Mouse (Mus musculus): ENCODE measurements around the gene Sec14l3. TPM values are rescaled to one million over a fixed set of nuclear protein-coding genes. Genes with fewer than 3 reads are reported as not detected.

Gene Sec14l3
- polyA plus RNA-seq, 1 experiment: not detected

DNA sequence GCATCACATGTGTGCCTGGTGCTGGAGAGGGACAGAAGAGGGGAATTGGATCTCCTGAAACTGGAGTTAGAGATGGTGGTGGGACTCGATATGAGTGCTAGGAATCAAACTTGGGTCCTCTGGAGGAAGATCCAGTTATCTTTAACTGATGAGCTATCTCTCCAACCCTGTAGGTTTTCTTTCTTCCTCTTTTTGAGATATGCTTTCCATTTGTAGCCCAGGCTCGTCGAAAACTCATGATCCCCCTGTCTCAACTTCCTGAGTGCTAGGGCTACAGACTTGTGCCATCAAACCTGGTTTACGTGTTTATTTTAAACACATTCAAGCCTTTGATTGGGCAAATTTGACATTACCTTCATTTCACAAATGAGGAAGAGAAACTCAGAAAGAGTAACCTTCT, 30.5 kb upstream of the Sec14l3 start:
- no peak overlapping the region for H3K27ac ChIP-seq (ENCODE audit: insufficient read depth, low read depth, low read length)
- no peak overlapping the region for H3K4me3 ChIP-seq (ENCODE audit: insufficient read depth, low read length)
- H3K4me1 ChIP-seq (ENCODE audit: control insufficient read depth, insufficient read depth, low read length): 0 out of 2 replicates have a peak, but pooled peaks cover 2% of the 10 kb centered on the region
- TF ChIP-seq POLR2A (IDR thresholded peaks at IDR 0.05; ENCODE audit: borderline replicate concordance, low read depth, low read length): no peak
- no peak for TF ChIP-seq CTCF (IDR thresholded peaks at IDR 0.05; ENCODE audit: low read depth, low read length)

DNA sequence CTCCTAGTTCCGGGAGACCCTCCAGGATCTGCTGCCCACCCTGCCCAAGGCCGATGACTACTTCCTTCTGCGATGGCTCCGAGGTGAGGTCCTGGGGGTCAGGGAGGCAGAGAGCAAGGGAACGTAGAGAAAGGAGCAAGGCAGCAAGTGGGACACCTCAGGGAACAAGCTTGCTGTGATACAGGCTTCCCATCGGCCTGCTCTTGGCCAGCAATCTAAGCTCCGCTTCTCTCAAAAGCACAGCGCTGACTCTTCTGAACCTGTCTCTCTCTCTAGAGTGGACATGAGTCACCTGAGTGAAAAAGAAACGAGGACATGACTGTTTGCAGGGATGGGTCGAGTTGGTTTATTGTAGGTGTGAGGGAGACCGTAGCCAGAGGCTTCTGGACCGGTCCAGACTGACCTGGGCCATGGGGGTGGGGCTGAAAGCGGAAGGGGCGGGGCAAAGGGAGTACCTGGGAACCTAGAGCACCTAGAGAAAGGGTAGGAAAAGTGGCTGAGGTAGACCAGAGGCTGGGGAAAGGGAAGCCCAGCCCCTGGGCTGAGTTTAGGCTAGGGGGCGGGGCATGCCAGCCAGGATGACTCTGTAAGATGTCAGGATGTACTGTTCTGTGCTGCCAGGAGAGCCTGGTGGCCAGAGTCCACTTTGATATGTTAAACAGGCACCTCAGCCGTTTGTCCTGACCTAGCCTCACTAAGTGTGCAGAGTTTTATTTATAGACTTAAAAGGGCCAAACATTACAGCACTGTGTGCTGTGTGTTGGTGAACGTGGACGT, 29.3 kb upstream of the Sec14l3 start:
- Histone ChIP-seq H3K27ac (ENCODE audit: insufficient read depth, low read depth, low read length) (no peak overlapping the region), H3K4me1 (ENCODE audit: control insufficient read depth, insufficient read depth, low read length) (0 out of 2 replicates have a peak, but pooled peaks cover 2% of the 10 kb centered on the region), H3K4me3 (ENCODE audit: insufficient read depth, low read length) (no peak overlapping the region)
- TF ChIP-seq CTCF (IDR thresholded peaks at IDR 0.05; ENCODE audit: low read depth, low read length): no peak
- TF ChIP-seq POLR2A (IDR thresholded peaks at IDR 0.05; ENCODE audit: borderline replicate concordance, low read depth, low read length): no peak

DNA sequence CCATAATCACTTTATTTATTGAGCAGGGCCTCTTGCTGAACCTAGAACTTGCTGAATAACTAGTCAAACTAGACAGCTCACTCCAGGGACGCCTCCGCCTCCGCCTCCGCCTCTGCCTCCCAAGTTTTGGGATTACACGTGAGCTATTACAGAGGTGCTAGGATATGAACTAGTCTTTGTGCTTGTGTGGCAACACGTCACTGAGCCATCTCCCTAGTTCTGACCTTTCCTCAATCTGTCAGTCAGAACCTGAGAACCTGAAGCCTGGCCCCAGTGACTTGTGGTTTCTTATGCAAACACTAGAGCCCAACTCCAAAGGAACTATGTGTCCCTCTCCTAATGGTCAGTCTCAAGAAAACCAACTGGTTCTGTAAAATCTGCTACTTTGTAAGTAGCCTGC, 28.7 kb upstream of the Sec14l3 start:
- TF ChIP-seq CTCF (IDR thresholded peaks at IDR 0.05; ENCODE audit: low read depth, low read length): no peak
- TF ChIP-seq POLR2A (IDR thresholded peaks at IDR 0.05; ENCODE audit: borderline replicate concordance, low read depth, low read length): no peak
- no peak overlapping the region for H3K27ac ChIP-seq (ENCODE audit: insufficient read depth, low read depth, low read length)
- H3K4me1 ChIP-seq (ENCODE audit: control insufficient read depth, insufficient read depth, low read length): 0 out of 2 replicates have a peak, but pooled peaks cover 2% of the 10 kb centered on the region
- H3K4me3 ChIP-seq (ENCODE audit: insufficient read depth, low read length): no peak overlapping the region

DNA sequence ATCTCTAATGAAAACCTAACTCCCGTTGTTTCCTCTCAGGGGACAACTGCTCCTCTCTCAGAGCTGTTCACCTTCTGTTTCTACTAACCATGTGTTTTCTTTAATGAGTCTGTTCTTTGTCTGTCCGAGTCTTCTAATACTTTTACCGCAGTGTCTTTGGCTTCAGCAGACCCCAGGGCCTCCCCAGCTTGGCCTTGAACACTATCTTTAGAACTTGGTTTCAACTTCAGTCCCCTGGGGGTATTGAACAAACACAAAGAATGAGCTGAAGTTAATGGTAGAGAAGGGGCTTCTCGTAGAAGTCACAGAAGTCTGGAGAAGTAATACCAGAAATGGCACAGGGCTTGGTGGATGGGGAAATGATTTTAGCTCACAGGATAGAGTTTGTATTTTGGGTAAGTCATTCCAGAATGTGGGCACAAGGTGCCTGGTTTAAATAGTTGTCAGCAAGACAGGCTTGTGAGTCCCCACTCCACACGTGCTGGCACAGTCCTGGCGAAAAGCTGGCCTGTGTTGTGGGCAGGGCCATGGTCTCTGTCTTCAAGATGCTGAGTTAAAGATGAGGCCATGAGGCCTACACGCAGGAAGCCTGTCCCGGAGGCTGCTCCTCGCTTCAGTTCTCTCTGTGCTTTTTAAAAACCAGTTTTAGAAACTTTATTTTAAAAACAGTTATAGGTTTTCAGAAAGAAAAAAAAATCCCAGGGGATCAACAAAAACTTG, 28.1 kb upstream of the Sec14l3 start:
- H3K4me1 ChIP-seq (ENCODE audit: control insufficient read depth, insufficient read depth, low read length): 0 out of 2 replicates have a peak, but pooled peaks cover 2% of the 10 kb centered on the region
- no peak overlapping the region for H3K27ac ChIP-seq (ENCODE audit: insufficient read depth, low read depth, low read length)
- TF ChIP-seq POLR2A (IDR thresholded peaks at IDR 0.05; ENCODE audit: borderline replicate concordance, low read depth, low read length) (no peak), CTCF (IDR thresholded peaks at IDR 0.05; ENCODE audit: low read depth, low read length) (no peak)
- no peak overlapping the region for H3K4me3 ChIP-seq (ENCODE audit: insufficient read depth, low read length)

DNA sequence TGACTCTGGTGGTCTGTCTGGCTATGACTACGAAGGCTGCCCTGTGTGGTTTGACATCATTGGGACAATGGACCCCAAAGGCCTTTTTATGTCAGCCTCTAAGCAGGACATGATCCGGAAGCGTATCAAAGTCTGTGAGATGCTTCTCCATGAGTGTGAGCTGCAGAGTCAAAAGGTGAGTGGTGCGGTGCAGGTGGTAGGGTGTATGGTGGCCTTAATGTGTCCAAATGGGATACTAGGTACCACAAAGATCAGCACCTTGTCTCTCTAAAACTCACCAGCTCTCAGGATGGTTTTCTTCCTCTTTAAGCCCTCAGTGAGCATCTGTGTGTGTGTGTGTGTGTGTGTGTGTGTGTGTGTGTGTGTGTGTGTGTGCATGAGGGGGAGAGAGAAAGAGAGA, 24.7 kb upstream of the Sec14l3 start:
- TF ChIP-seq CTCF (IDR thresholded peaks at IDR 0.05; ENCODE audit: low read depth, low read length): no peak
- no peak for TF ChIP-seq POLR2A (IDR thresholded peaks at IDR 0.05; ENCODE audit: borderline replicate concordance, low read depth, low read length)
- no peak overlapping the region for H3K4me3 ChIP-seq (ENCODE audit: insufficient read depth, low read length)
- H3K27ac ChIP-seq (ENCODE audit: insufficient read depth, low read depth, low read length): no peak overlapping the region
- no peaks in the 10 kb centered on the region for H3K4me1 ChIP-seq (ENCODE audit: control insufficient read depth, insufficient read depth, low read length)

DNA sequence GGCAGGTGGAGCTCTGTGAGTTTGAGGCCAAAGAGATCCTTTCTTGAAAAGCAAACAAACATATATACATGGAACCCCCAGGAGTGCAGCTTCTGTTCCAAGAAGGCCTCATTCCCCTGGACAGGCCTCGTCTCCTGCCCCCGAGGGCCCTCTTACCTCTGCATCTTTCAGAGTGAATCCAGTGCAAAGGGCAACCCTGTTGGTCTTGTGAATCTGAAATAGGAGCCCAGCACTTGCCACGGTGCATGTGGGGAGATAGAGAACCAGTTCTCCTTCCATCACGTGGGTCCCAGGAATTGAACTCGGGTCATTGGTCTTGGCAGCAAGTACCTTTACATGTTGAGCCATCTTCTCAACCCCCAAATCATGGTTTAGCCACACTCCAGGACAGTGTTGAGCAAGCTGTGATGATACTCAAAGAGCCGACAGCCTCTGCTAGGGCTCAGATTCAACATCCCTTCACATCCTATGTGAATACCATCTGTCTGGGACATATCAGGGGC, 23.5 kb upstream of the Sec14l3 start:
- Histone ChIP-seq H3K27ac (ENCODE audit: insufficient read depth, low read depth, low read length) (no peak overlapping the region), H3K4me1 (ENCODE audit: control insufficient read depth, insufficient read depth, low read length) (no peaks in the 10 kb centered on the region), H3K4me3 (ENCODE audit: insufficient read depth, low read length) (no peak overlapping the region)
- no peak for TF ChIP-seq CTCF (IDR thresholded peaks at IDR 0.05; ENCODE audit: low read depth, low read length)
- TF ChIP-seq POLR2A (IDR thresholded peaks at IDR 0.05; ENCODE audit: borderline replicate concordance, low read depth, low read length): no peak

DNA sequence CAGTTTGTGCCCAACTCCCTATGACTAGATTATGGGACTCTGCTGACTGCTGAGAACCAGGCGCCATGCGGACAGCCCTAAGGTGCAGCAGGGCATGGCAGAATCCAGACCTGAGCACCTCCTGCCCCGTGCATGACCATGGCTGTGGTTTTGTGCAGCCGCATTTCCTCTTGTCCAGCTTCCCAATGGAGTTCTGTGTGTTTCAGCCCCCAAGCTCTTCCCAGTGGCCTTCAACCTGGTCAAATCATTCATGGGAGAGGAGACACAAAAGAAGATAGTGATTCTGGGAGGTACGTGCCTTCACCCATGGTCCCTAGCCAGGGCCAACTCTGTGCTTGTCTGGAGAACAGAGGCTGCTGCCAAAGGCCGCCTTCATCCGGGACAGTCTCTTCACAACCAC, 21.6 kb upstream of the Sec14l3 start:
- TF ChIP-seq CTCF (IDR thresholded peaks at IDR 0.05; ENCODE audit: low read depth, low read length) (no peak), POLR2A (IDR thresholded peaks at IDR 0.05; ENCODE audit: borderline replicate concordance, low read depth, low read length) (no peak)
- H3K27ac ChIP-seq (ENCODE audit: insufficient read depth, low read depth, low read length): no peak overlapping the region
- H3K4me3 ChIP-seq (ENCODE audit: insufficient read depth, low read length): no peak overlapping the region
- no peaks in the 10 kb centered on the region for H3K4me1 ChIP-seq (ENCODE audit: control insufficient read depth, insufficient read depth, low read length)

DNA sequence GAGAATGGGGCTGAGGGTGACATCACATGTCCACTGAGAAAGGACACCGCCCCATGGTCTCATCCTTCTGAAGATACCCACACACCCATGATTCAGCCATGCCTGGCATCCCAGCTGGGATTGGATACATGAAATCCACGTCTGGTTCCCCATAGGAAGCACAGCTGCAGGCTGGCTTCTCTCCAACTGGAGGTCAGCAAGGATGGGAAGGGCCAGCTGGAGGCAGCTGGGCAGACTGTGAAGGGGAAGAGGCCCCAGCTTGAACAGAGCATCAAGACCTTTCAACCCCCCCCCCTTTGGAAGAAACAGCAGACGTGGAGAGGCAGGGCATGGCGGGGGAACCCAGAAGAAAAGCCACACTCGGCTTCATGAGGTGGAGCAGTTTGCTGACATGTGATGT, 18.1 kb upstream of the Sec14l3 start:
- Histone ChIP-seq H3K4me3 (ENCODE audit: insufficient read depth, low read length) (no peak overlapping the region), H3K27ac (ENCODE audit: insufficient read depth, low read depth, low read length) (no peak overlapping the region), H3K4me1 (ENCODE audit: control insufficient read depth, insufficient read depth, low read length) (no peaks in the 10 kb centered on the region)
- TF ChIP-seq POLR2A (IDR thresholded peaks at IDR 0.05; ENCODE audit: borderline replicate concordance, low read depth, low read length) (no peak), CTCF (IDR thresholded peaks at IDR 0.05; ENCODE audit: low read depth, low read length) (no peak)

DNA sequence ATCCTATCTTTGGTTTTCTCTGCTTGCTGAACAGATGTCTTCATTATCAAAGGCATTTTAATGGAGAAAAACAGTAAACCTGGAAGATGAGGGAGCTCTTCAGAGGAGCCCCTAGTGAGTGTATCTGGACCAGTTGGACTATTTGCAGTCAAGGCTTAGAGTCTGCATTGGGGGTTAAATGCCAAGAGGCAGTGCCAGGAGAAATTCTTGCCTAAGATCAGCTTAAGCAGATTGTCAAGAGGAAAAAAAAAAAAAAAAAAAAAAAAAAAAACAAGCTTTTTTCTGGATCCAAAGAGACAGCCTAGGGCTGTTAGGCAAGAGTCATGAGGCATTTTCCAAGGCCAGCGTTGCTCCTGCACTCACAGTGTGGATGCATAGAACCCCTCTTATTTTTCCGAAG, 16.9 kb upstream of the Sec14l3 start:
- Histone ChIP-seq H3K4me1 (ENCODE audit: control insufficient read depth, insufficient read depth, low read length) (no peaks in the 10 kb centered on the region), H3K4me3 (ENCODE audit: insufficient read depth, low read length) (no peak overlapping the region), H3K27ac (ENCODE audit: insufficient read depth, low read depth, low read length) (no peak overlapping the region)
- TF ChIP-seq CTCF (IDR thresholded peaks at IDR 0.05; ENCODE audit: low read depth, low read length): no peak
- TF ChIP-seq POLR2A (IDR thresholded peaks at IDR 0.05; ENCODE audit: borderline replicate concordance, low read depth, low read length): no peak

DNA sequence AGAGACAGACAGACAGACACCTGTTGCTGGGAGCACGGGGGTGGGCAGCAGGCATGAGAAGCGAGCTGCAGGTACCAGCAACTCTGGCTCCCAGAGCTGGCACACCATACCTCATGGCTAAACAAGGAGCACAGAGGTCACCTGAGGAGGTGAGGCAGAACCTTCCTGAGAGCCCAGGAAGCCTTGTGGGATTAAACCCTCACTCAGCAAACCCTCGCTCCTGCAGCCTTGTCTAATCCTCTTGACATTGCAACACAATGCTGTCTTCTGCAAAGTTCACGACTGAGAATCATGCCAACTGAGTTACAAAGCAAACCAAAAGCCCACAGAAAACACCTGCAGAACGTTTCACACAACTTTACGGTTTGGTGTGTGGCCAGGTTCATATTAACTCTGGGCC, 16.2 kb upstream of the Sec14l3 start:
- H3K27ac ChIP-seq (ENCODE audit: insufficient read depth, low read depth, low read length): no peak overlapping the region
- H3K4me3 ChIP-seq (ENCODE audit: insufficient read depth, low read length): no peak overlapping the region
- H3K4me1 ChIP-seq (ENCODE audit: control insufficient read depth, insufficient read depth, low read length): no peaks in the 10 kb centered on the region
- TF ChIP-seq CTCF (IDR thresholded peaks at IDR 0.05; ENCODE audit: low read depth, low read length) (no peak), POLR2A (IDR thresholded peaks at IDR 0.05; ENCODE audit: borderline replicate concordance, low read depth, low read length) (no peak)
